Mouse (Mus musculus) bone marrow, adult 2 months (tissue): ENCODE measurements around the gene Elmo1.

ENCODE experiments used
- CTCF ChIP-seq: fragments of 200-500 bp; IDR thresholded peaks from 2 replicates; pipeline ENCODE4 v1.5.1; 2011; ENCODE audit warnings: low read length, control low read depth; ENCODE audit not compliant: control insufficient read depth, insufficient read depth
- POLR2A ChIP-seq: fragments of 200-500 bp; IDR thresholded peaks from 2 replicates; pipeline ENCODE4 v1.6.1; 2011; ENCODE audit warnings: low read depth, mild to moderate bottlenecking, control low read depth, low read length, borderline replicate concordance; ENCODE audit not compliant: control insufficient read depth

- TF ChIP-seq CTCF (no peak), POLR2A (no peak)
Measured at GRCm38 (mm10) chr13:20116868-20117510, 26.6 kb downstream of the Elmo1 start.
